Mouse (Mus musculus): ENCODE measurements at regions not wholly inside any gene's neighbourhood (a gene's known extent, or its start where the extent isn't known, plus 50 kb on each side); places are given as distances from the start of the nearest gene placed in this dataset.

GRCm38 (mm10) chr19:15800856-15801706 is 146.1 kb downstream of the Psat1 start:
- peak; percentile 73 for DNase-seq (ENCODE audit: low spot score)

- DNase-seq (ENCODE audit: low spot score), result no peak
Observed at GRCm38 (mm10) chr19:15796466-15796865, 150.7 kb downstream of the Psat1 start.

GRCm38 (mm10) chr19:15791942-15792341 is 155.2 kb downstream of the Psat1 start:
- DNase-seq (ENCODE audit: low spot score), result no peak

GRCm38 (mm10) chr19:15791264-15791913 is 155.7 kb downstream of the Psat1 start:
- DNase-seq (ENCODE audit: low spot score), result no peak

GRCm38 (mm10) chr19:15790620-15791263 is 156.4 kb downstream of the Psat1 start:
- no peak for DNase-seq (ENCODE audit: low spot score)

GRCm38 (mm10) chr19:15789741-15790140 is 157.4 kb downstream of the Psat1 start:
- no peak for DNase-seq (ENCODE audit: low spot score)

GRCm38 (mm10) chr19:15784644-15785043 is 162.5 kb downstream of the Psat1 start:
- no peak for DNase-seq (ENCODE audit: low spot score)

- no peak for DNase-seq (ENCODE audit: low spot score)
Observed at GRCm38 (mm10) chr19:15769651-15770050, 177.5 kb downstream of the Psat1 start.

- DNase-seq (ENCODE audit: low spot score), result no peak
Observed at GRCm38 (mm10) chr19:15761086-15761485, 186.1 kb downstream of the Psat1 start.

- DNase-seq (ENCODE audit: low spot score), result no peak
Observed at GRCm38 (mm10) chr19:15745026-15745777, 201.9 kb downstream of the Psat1 start.

GRCm38 (mm10) chr19:15736200-15736599 is 210.9 kb downstream of the Psat1 start:
- DNase-seq (ENCODE audit: low spot score), result no peak

- DNase-seq (ENCODE audit: low spot score), result no peak
Observed at GRCm38 (mm10) chr19:15726785-15727406, 220.2 kb downstream of the Psat1 start.

GRCm38 (mm10) chr19:15692379-15693023 is 254.6 kb downstream of the Psat1 start:
- no peak for DNase-seq (ENCODE audit: low spot score)

GRCm38 (mm10) chr19:15669996-15670395 is 277.1 kb downstream of the Psat1 start:
- DNase-seq (ENCODE audit: low spot score), result no peak

- no peak for DNase-seq (ENCODE audit: low spot score)
Observed at GRCm38 (mm10) chr19:15669541-15669940, 277.6 kb downstream of the Psat1 start.

- no peak for DNase-seq (ENCODE audit: low spot score)
Observed at GRCm38 (mm10) chr19:15668624-15669016, 278.5 kb downstream of the Psat1 start.

GRCm38 (mm10) chr19:15667889-15668623 is 279.1 kb downstream of the Psat1 start:
- DNase-seq (ENCODE audit: low spot score), result no peak

- no peak for DNase-seq (ENCODE audit: low spot score)
Observed at GRCm38 (mm10) chr19:15663659-15664255, 283.4 kb downstream of the Psat1 start.

GRCm38 (mm10) chr19:15658611-15659010 is 288.5 kb downstream of the Psat1 start:
- DNase-seq (ENCODE audit: low spot score), result no peak

- DNase-seq (ENCODE audit: low spot score), result no peak
Observed at GRCm38 (mm10) chr19:15657846-15658245, 289.3 kb downstream of the Psat1 start.

All from layer of hippocampus, adult 11-12 months (tissue).